Mouse (Mus musculus) regulatory T cell (primary cell): ENCODE results near the gene Htr1d.

ENCODE experiments used
- in situ Hi-C: fragments of 300-600 bp; cut with MboI, MseI; formaldehyde crosslinking; loops from one replicate; pipeline ENCODE4 v1.15.1; 2025; ENCODE audit warnings: high pct_unique_total_duplicates

Gene Htr1d

GRCm38 (mm10) chr4:136452286-136452685 is 29.0 kb downstream of the Htr1d start:
- in situ Hi-C loops: no loop called here

DNA sequence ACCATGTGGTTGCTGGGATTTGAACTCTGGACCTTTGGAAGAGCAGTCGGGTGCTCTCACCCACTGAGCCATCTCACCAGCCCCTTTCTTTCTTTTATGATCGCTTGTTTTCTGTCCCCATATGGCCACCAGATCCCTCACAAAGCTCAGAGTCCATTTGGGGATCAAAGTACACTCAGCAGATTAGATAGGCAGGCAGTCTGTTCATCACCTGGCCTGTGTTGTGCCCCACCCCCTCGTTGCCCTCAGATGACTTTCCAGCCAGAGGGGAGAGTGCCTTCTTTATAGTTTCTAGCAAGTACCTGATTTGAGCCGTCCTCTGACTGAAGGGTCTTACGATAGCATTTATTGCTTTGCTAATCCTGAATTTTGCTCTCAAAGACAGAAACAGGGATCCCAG is 29.5 kb downstream of the Htr1d start:
- in situ Hi-C loops: no loop called here

DNA sequence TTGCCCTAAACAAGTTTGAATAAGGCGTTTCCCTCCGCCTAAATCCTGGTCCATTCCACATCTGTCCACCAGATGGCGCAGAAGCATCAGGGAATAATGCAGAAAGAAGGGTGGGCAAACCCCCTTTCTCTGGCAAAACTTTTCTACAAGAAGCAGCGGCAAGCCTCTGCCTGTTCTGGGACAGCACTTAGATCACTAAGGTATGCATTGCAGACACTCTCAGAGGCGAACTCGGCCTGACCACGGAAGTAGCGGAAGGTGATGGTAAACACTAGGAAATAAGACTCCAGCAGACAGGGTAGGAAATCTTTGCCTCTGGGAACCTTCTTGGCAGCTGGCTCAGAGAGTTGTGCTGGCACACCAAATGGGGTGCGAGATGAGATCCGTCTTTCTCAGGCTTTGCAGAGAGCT is 31.5 kb downstream of the Htr1d start:
- in situ Hi-C loops: loop anchor here (5.0 kb wide), 2 partner anchors 62 to 167 kb away; partner anchors contain the start of gene Lactbl1

GRCm38 (mm10) chr4:136456516-136457218 is 33.3 kb downstream of the Htr1d start:
- in situ Hi-C loops: loop anchor here (5.0 kb wide), 2 partner anchors 61 to 166 kb away; partner anchors contain the start of gene Lactbl1

DNA sequence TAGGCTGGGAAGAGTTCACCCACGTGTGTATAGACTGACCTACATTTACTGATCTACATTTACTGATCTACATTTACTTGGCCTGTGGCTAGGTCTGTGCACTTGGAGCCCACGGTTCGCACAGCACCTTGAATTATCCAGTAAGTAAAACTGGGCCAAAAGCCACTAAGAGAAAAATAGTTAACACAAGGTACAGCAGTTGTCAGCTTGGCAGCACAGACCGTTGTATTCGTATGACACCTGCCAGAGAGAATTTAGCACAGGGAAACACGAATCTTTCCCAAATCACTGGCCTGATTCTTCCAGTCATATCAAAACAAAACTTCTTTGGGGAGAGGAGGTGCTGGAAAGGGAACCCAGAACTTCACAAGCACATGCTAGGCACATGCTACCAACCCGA is 35.0 kb downstream of the Htr1d start:
- in situ Hi-C loops: loop anchor here (5.0 kb wide), 2 partner anchors 59 to 164 kb away; partner anchors contain the start of gene Lactbl1

DNA sequence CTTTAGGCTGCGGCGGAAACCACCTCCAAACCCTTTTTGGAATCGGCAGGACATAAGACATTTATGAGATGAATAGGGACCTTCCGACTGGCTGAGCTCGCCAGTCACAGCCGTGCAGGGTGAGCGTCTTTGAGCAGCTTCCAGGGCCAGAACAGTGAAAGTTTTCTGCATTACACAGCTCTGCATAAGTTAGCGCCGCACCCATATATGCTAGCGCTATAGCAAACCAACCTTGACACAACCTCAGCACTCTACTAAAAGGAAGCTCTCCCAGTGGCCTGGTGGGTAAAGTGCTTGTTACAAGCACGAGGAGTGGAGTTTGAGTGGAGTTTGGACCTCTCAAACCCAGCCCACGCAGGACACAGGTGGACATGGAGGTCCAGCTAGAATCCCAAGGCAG is 35.9 kb downstream of the Htr1d start:
- in situ Hi-C loops: loop anchor here (5.0 kb wide), 2 partner anchors 58 to 163 kb away; partner anchors contain the start of gene Lactbl1

DNA sequence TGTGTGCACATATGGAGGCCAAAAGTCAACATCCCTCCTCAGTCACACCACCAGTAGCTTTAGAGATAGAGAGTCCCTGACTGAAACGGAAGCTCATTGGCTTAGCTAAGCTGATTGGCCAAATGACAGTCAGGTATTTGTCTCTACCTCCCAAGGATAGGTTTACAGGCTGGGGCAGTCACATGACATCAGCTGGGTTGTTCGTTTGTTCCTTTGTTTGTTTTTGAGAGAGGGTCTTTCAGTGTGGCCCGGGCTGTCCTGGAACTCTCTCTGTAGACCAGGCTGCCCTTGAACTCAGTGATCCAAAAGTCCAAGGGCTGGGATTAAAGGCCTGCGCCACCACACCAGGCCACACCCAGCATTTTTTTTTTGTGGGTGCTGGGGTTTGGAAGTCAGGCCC is 37.9 kb downstream of the Htr1d start:
- in situ Hi-C loops: loop anchor here (10.0 kb wide), 1 partner anchor 134 kb away; no protein-coding TSS in a partner anchor

DNA sequence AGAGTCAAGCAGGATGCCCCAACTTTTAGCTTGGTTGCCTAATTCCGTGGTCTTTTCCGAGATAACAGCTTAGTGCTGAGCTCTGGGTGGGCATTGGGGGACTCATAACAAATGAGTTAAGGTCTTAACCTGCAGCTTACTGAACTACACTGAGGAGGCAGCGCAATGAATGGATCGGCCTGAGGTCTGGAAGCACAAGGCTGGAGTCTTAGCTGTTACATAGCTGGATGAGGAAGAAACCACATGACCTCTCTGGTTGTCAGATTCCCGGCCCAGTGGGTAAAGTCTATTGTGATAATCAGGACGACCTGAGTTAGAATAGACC is 38.4 kb downstream of the Htr1d start:
- in situ Hi-C loops: loop anchor here (10.0 kb wide), 1 partner anchor 133 kb away; no protein-coding TSS in a partner anchor

- in situ Hi-C loops: loop anchor here (10.0 kb wide), 1 partner anchor 133 kb away; no protein-coding TSS in a partner anchor
Measured at GRCm38 (mm10) chr4:136462086-136462838, 38.9 kb downstream of the Htr1d start, which contains the start of gene 6030445D17Rik. Gene 6030445D17Rik, plus strand, starts transcription at chr4:136462250.

GRCm38 (mm10) chr4:136462839-136463178 is 39.5 kb downstream of the Htr1d start:
- in situ Hi-C loops: loop anchor here (10.0 kb wide), 1 partner anchor 132 kb away; no protein-coding TSS in a partner anchor

DNA sequence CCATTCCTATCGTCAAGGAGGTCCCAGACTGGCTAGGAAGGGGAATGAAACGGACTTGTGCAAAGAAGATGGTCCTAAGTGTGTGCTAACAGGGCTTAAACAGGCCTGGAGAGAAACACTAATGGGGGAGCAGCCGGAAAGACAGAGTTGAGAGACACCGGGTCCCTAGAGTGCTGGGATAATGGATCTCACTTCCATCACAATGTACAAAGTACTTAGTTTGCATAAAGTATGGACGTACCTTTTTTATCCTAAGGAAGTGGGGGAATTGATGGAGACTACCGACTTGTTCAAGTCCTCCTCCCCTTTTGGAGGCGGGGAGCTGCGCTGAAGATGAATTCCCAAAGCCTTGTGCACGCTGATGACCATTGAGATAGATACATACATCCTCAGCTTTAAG is 40.1 kb downstream of the Htr1d start:
- in situ Hi-C loops: loop anchor here (10.0 kb wide), 1 partner anchor 131 kb away; no protein-coding TSS in a partner anchor

DNA sequence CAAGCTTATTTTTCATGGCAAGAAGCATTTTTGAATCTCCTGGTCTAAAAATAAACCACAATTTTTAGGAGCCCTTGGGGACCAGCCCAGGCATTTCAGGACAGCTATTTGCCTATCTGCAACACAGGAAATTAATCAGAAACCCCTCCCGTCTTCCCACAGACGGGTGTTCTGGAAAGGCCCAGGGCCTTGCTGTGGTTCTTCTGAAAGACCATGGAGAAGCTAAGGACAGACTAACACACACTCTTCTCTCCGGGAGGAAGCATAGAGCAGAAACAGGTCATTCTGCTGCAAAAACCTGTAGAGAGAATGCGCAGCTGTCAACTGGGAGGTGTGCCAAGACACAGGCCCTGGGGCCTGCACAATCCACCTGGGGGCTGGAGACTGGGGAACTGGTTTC is 42.9 kb downstream of the Htr1d start:
- in situ Hi-C loops: loop anchor here (10.0 kb wide), 1 partner anchor 129 kb away; no protein-coding TSS in a partner anchor

DNA sequence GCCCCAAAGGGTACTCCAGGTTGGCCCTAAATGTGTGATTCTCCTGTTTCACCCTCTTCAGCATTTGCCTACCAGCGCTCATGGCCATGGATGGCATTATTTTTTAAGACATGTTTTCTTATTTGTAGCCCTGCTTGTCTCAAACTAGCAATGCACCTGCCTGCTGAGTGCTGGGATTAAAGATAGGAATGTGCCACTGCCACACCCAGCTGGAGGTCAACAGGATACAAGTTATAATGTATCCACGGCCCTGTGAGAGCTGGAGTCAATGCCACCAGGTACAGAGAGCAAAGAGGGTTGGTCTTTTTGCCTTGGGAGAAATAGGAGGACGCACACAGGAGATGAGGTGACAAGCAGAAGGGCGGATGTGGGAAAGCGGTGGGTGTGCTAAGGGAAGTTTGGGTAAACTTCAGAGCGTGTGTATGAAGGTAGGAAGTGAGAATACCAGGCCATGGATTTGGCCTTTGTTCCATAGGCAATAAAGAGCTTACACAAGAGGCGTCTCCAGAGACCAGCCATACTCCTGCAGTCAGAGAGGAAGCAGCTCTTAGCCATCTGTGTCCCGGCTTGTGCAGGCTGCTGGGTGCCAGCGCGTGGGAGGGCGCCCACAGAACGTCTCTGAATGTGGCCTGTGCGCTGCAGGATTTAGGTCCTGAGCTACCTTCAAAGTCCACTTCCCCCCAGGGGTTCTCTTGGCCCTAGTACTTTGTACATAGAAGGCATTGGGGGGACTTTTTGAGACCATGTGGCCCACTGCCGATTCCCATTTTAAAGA is 45.4 kb downstream of the Htr1d start:
- in situ Hi-C loops: loop anchor here (10.0 kb wide), 1 partner anchor 126 kb away; no protein-coding TSS in a partner anchor

DNA sequence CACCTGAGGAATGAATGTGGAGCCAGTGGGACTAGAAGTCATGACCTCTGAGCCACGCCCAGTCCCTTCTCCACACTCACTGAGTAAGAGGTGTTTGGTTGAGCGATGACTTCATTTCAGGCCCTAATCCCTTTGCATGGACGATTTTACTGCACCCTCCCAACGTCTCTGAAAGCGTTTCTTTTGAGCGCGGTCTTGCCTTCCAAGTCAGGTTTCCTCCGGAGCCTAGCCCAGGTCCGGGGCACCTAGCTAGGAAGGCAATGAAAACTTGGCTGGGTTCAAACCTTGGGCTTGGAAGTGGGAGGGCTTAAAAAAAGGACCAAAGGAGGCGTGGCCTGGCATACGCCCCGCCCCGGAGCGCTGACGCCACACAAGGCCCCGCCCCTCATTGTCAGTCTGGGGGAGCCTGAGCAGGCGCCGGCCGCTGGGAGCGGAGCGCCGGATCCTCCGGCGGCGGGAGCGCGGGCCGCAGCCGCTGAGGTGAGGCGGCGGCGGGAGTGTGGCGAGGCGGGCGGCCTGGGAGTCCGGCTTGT is 46.1 kb downstream of the Htr1d start, which contains the start of gene Luzp1:
Gene Luzp1 (plus strand): TSS at position 391 of the 533 bp plus-strand sequence.
- in situ Hi-C loops: loop anchor here (10.0 kb wide), 1 partner anchor 125 kb away; no protein-coding TSS in a partner anchor

- in situ Hi-C loops: loop anchor here (10.0 kb wide), 2 partner anchors 125 to 865 kb away; no protein-coding TSS in a partner anchor
Measured at GRCm38 (mm10) chr4:136469941-136470346, 46.6 kb downstream of the Htr1d start.

GRCm38 (mm10) chr4:136470347-136471071 is 47.2 kb downstream of the Htr1d start:
- in situ Hi-C loops: loop anchor here (10.0 kb wide), 1 partner anchor 864 kb away; no protein-coding TSS in a partner anchor

DNA sequence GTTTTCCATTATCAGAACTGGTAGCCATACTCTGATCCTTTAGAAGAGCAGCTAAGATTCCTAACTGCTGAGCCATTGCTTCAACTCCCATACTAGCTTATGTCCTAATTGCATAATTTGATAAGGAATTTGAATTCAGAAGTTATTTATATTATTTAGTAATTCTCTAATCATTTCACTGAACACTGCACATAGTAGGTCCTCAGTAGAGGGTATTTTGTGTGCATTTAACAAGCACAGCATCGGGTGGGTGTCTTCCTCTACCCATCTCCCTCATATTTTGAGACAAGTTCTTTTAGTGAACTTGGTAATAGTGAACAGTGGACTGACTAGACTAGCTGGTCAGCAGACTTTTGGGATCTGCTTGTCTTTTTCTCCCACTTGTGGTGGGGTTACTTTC is 53.4 kb downstream of the Htr1d start:
- in situ Hi-C loops: loop anchor here (10.0 kb wide), 1 partner anchor 858 kb away; no protein-coding TSS in a partner anchor

DNA sequence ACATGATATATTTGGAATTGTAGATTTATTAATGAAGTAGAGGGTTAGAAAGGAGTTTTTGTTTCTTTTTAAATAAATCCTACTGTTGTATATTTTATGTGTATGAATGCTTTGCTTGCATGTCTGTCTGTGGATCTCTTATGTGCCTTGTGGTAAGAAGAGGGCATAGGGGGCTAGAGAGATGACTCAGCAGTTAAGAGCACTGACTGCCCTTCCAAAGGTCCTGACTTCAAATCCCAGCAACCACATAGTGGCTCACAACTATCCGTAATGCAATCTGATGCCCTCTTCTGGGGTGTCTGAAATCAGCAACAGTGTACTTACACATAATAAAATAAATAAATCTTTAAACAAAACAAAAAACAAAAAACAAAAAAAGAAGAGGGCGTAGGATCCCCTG is 63.2 kb downstream of the Htr1d start:
- in situ Hi-C loops: no loop called here
